Mouse (Mus musculus) limb, embryonic 12.5 days (tissue): ENCODE results near the gene Snx18. TPM values are rescaled to one million over a fixed set of nuclear protein-coding genes. Genes with fewer than 3 reads are reported as not detected.

ENCODE experiments used
- ATAC-seq: fragments of 200-750 bp; cut with Nextera tagmentation; 2 replicates; pipeline ENCODE4 v1.8.0; 2017; ENCODE audit warnings: low read depth, moderate TSS enrichment; ENCODE audit not compliant: insufficient number of reproducible peaks, insufficient read depth, low FRiP score, low TSS enrichment
- H3K27ac ChIP-seq: fragments of 300-500 bp; sonication (generic); 2 replicates; pipeline ENCODE4 v1.5.1; 2016; ENCODE audit warnings: mild to moderate bottlenecking, moderate library complexity
- H3K27me3 ChIP-seq: fragments of 300-500 bp; sonication (generic); 2 replicates; pipeline ENCODE4 v1.6.1; 2016; ENCODE audit warnings: mild to moderate bottlenecking, moderate library complexity
- H3K36me3 ChIP-seq: fragments of 300-500 bp; sonication (generic); 2 replicates; pipeline ENCODE4 v1.6.1; 2016; ENCODE audit warnings: mild to moderate bottlenecking, moderate library complexity
- H3K4me1 ChIP-seq: fragments of 300-500 bp; sonication (generic); replicated peaks from 2 replicates; pipeline ENCODE4 v1.6.1; 2016
- H3K4me2 ChIP-seq: fragments of 300-500 bp; sonication (generic); 2 replicates; pipeline ENCODE4 v1.6.1; 2016; ENCODE audit warnings: mild to moderate bottlenecking, moderate library complexity
- H3K4me3 ChIP-seq: fragments of 300-500 bp; sonication (generic); replicated peaks from 2 replicates; pipeline ENCODE4 v1.5.1; 2016; ENCODE audit warnings: mild to moderate bottlenecking
- H3K9ac ChIP-seq: fragments of 300-500 bp; sonication (generic); replicated peaks from 2 replicates; pipeline ENCODE4 v1.6.1; 2016; ENCODE audit warnings: mild to moderate bottlenecking, moderate library complexity
- H3K9me3 ChIP-seq: fragments of 300-500 bp; sonication (generic); 2 replicates; pipeline ENCODE4 v1.6.1; 2016; ENCODE audit warnings: mild to moderate bottlenecking, moderate library complexity
- WGBS: fragments of 180-500 bp; shearing (Covaris S2); methylation state at CpG from one replicate; pipeline ENCODE4 v1.1.7; 2016; 5-methylcytosine and 5-hydroxymethylcytosine counted together
- polyA plus RNA-seq: library from polyadenylated mRNA; unstranded; fragments of >200 nt; fragmentation: Nextera tagmentation; extraction: Ambion mirVana; gene quantifications from 2 replicates; pipeline ENCODE4 v1.2.1, GENCODE M21; 2016

Snx18 gene
- polyA plus RNA-seq, 1 experiment from 2014 or later: 40.6 TPM

GRCm38 (mm10) chr13:113615546-113615941 lies 2.8 kb downstream of the Snx18 start:
- Histone ChIP-seq H3K9me3 (no peaks in the 10 kb centered on the region), H3K36me3 (peaks cover 19% of the 10 kb centered on the region), H3K9ac (peak overlapping the region; percentile 97), H3K27ac (peak overlapping the region; percentile 77), H3K27me3 (no peaks in the 10 kb centered on the region), H3K4me3 (peak overlapping the region; percentile 95), H3K4me1 (peaks cover 63% of the 10 kb centered on the region), H3K4me2 (peak overlapping the region; percentile 93)
- no peak for ATAC-seq
- 3% methylated on average over 10 of the region's 10 CpGs for WGBS

- Histone ChIP-seq H3K4me2 (peak overlapping the region; percentile 93), H3K27ac (peak overlapping the region; percentile 77), H3K9ac (peak overlapping the region; percentile 97), H3K36me3 (peaks cover 26% of the 10 kb centered on the region), H3K4me1 (peaks cover 63% of the 10 kb centered on the region), H3K27me3 (no peaks in the 10 kb centered on the region), H3K9me3 (no peaks in the 10 kb centered on the region), H3K4me3 (peak overlapping the region; percentile 95)
- ATAC-seq: no peak
- 20% methylated on average over 24 of the region's 24 CpGs for WGBS
Measured at GRCm38 (mm10) chr13:113614635-113615545, 3.5 kb downstream of the Snx18 start.

- H3K27ac ChIP-seq: no peak overlapping the region
- peak overlapping the region; percentile 93 for H3K4me2 ChIP-seq
- WGBS: 44% methylated on average over 10 of the region's 10 CpGs
- ATAC-seq: no peak
- H3K27me3 ChIP-seq: no peaks in the 10 kb centered on the region
- peaks cover 30% of the 10 kb centered on the region for H3K36me3 ChIP-seq
- peak overlapping the region; percentile 42; the same call in 1 of the 2 replicates for H3K9ac ChIP-seq
- no peaks in the 10 kb centered on the region for H3K9me3 ChIP-seq
- peak overlapping the region; percentile 95 for H3K4me3 ChIP-seq
- H3K4me1 ChIP-seq: peaks cover 71% of the 10 kb centered on the region
Measured at GRCm38 (mm10) chr13:113613882-113614281, 4.5 kb downstream of the Snx18 start.

GRCm38 (mm10) chr13:113613341-113613740 lies 5.0 kb downstream of the Snx18 start:
- Histone ChIP-seq H3K36me3 (peaks cover 33% of the 10 kb centered on the region), H3K4me3 (peak overlapping the region; percentile 95)

GRCm38 (mm10) chr13:113612141-113612950 lies 6.0 kb downstream of the Snx18 start:
- 49% methylated on average over 24 of the region's 24 CpGs for WGBS
- peak overlapping the region; percentile 47; the same call in 1 of the 2 replicates for H3K9ac ChIP-seq

More at GRCm38 (mm10) chr13:113613341-113613740, 5.0 kb downstream of the Snx18 start:
- 6% methylated on average over 12 of the region's 12 CpGs for WGBS
- H3K4me1 ChIP-seq: peaks cover 71% of the 10 kb centered on the region
- no peak for ATAC-seq
- H3K9me3 ChIP-seq: no peaks in the 10 kb centered on the region
- 0 out of 2 replicates have a peak overlapping the region, but pooled peaks have one; percentile 1 for H3K27ac ChIP-seq
- H3K27me3 ChIP-seq: no peaks in the 10 kb centered on the region
- peak overlapping the region; percentile 93 for H3K4me2 ChIP-seq
- H3K9ac ChIP-seq: peak overlapping the region; percentile 42; the same call in 1 of the 2 replicates

GRCm38 (mm10) chr13:113610732-113611500 lies 7.4 kb downstream of the Snx18 start:
- Histone ChIP-seq H3K27me3 (no peaks in the 10 kb centered on the region), H3K9me3 (no peaks in the 10 kb centered on the region), H3K36me3 (peaks cover 42% of the 10 kb centered on the region), H3K4me1 (peaks cover 60% of the 10 kb centered on the region), H3K4me3 (no peak overlapping the region), H3K4me2 (no peak overlapping the region), H3K27ac (no peak overlapping the region), H3K9ac (no peak overlapping the region)
- 86% methylated on average over 13 of the region's 13 CpGs for WGBS
- ATAC-seq: no peak

More at GRCm38 (mm10) chr13:113612141-113612950, 6.0 kb downstream of the Snx18 start:
- peak overlapping the region; percentile 93 for H3K4me2 ChIP-seq
- peaks cover 69% of the 10 kb centered on the region for H3K4me1 ChIP-seq
- no peaks in the 10 kb centered on the region for H3K27me3 ChIP-seq
- H3K4me3 ChIP-seq: peak overlapping the region; percentile 95
- no peak for ATAC-seq
- no peaks in the 10 kb centered on the region for H3K9me3 ChIP-seq
- H3K27ac ChIP-seq: no peak overlapping the region; the same call in 1 of the 2 replicates
- H3K36me3 ChIP-seq: peaks cover 37% of the 10 kb centered on the region

- H3K27ac ChIP-seq: no peak overlapping the region
- H3K4me1 ChIP-seq: peaks cover 61% of the 10 kb centered on the region
- no peak for ATAC-seq
- H3K9me3 ChIP-seq: no peaks in the 10 kb centered on the region
- no peak overlapping the region for H3K9ac ChIP-seq
- H3K27me3 ChIP-seq: no peaks in the 10 kb centered on the region
- 86% methylated on average over 3 of the region's 3 CpGs for WGBS
- no peak overlapping the region for H3K4me2 ChIP-seq
- no peak overlapping the region for H3K4me3 ChIP-seq
- H3K36me3 ChIP-seq: peaks cover 47% of the 10 kb centered on the region
Measured at GRCm38 (mm10) chr13:113609429-113609828, 8.9 kb downstream of the Snx18 start.

- Histone ChIP-seq H3K4me2 (no peak overlapping the region), H3K27ac (no peak overlapping the region), H3K27me3 (no peaks in the 10 kb centered on the region), H3K36me3 (peaks cover 47% of the 10 kb centered on the region), H3K9me3 (no peaks in the 10 kb centered on the region), H3K4me1 (peaks cover 61% of the 10 kb centered on the region), H3K4me3 (no peak overlapping the region), H3K9ac (no peak overlapping the region)
- 82% methylated on average over 4 of the region's 4 CpGs for WGBS
- no peak for ATAC-seq
Measured at GRCm38 (mm10) chr13:113607821-113608220, 10.5 kb downstream of the Snx18 start.

GRCm38 (mm10) chr13:113607371-113607770 lies 11.0 kb downstream of the Snx18 start:
- Histone ChIP-seq H3K9me3 (no peaks in the 10 kb centered on the region), H3K4me1 (peaks cover 58% of the 10 kb centered on the region), H3K9ac (no peak overlapping the region), H3K4me2 (no peak overlapping the region), H3K27me3 (no peaks in the 10 kb centered on the region), H3K4me3 (no peak overlapping the region), H3K27ac (no peak overlapping the region), H3K36me3 (peaks cover 43% of the 10 kb centered on the region)
- no peak for ATAC-seq
- WGBS: 92% methylated on average over 7 of the region's 7 CpGs

GRCm38 (mm10) chr13:113606741-113607358 lies 11.5 kb downstream of the Snx18 start:
- Histone ChIP-seq H3K36me3 (peaks cover 40% of the 10 kb centered on the region), H3K27ac (no peak overlapping the region), H3K9me3 (no peaks in the 10 kb centered on the region), H3K9ac (no peak overlapping the region), H3K27me3 (no peaks in the 10 kb centered on the region), H3K4me2 (no peak overlapping the region), H3K4me1 (peaks cover 57% of the 10 kb centered on the region), H3K4me3 (no peak overlapping the region)
- 91% methylated on average over 18 of the region's 18 CpGs for WGBS
- no peak for ATAC-seq
